ENCODE assay signal across 8 mouse cellular contexts in genomic region chr8:3567641-3568371, GRCm38 (mm10). TPM values are rescaled to one million over a fixed set of nuclear protein-coding genes. Genes with fewer than 3 reads are reported as not detected.
DNase-seq lines count a peak whose midpoint lies in the region; ATAC-seq lines count a peak whose summit lies in the region.

TSS of gene C330021F23Rik (plus strand) at chr8:3567990.

- peaks cover 9% of the 10 kb centered on the region for H3K4me1 ChIP-seq in heart, embryonic 15.5 days (replicated peaks)
- H3K4me1 ChIP-seq in neural tube, embryonic 13.5 days (replicated peaks), result peaks cover 6% of the 10 kb centered on the region

- peak within 1 kb of the TSS; percentile 27; the same call in 1 of the 2 replicates for H3K9ac ChIP-seq in heart, embryonic 15.5 days
- H3K9ac ChIP-seq in neural tube, embryonic 13.5 days, result 0 out of 2 replicates have a peak within 1 kb of the TSS, but pooled peaks have one; percentile 6

- 6% methylated on average over 12 of the region's 12 CpGs for WGBS in heart, embryonic 15.5 days
- WGBS in neural tube, embryonic 13.5 days, result 1% methylated on average over 12 of the region's 12 CpGs

- H3K4me3 ChIP-seq in heart, embryonic 15.5 days, result peak within 1 kb of the TSS; percentile 41
- H3K4me3 ChIP-seq in neural tube, embryonic 13.5 days, result no peak within 1 kb of the TSS

- no peaks in the 10 kb centered on the region for H3K27me3 ChIP-seq in heart, embryonic 15.5 days
- no peaks in the 10 kb centered on the region for H3K27me3 ChIP-seq in neural tube, embryonic 13.5 days

- peak within 1 kb of the TSS; percentile 59 for H3K4me2 ChIP-seq in heart, embryonic 15.5 days
- peak within 1 kb of the TSS; percentile 42 for H3K4me2 ChIP-seq in neural tube, embryonic 13.5 days

- H3K9me3 ChIP-seq in heart, embryonic 15.5 days (replicated peaks), result no peaks in the 10 kb centered on the region
- no peaks in the 10 kb centered on the region for H3K9me3 ChIP-seq in neural tube, embryonic 13.5 days

- H3K27ac ChIP-seq in heart, embryonic 15.5 days, result 0 out of 2 replicates have a peak within 1 kb of the TSS, but pooled peaks have one; percentile 35
- no peak within 1 kb of the TSS for H3K27ac ChIP-seq in neural tube, embryonic 13.5 days (replicated peaks)

- H3K36me3 ChIP-seq in heart, embryonic 15.5 days, result no peaks in the 10 kb centered on the region
- H3K36me3 ChIP-seq in neural tube, embryonic 13.5 days, result no peaks in the 10 kb centered on the region

- peak; percentile 72 for ATAC-seq in heart, embryonic 15.5 days (replicated peaks; ENCODE audit: insufficient number of reproducible peaks, insufficient read depth, low FRiP score, low read depth)
- no peak for ATAC-seq in neural tube, embryonic 13.5 days (ENCODE audit: low read depth)

- DNase-seq in adrenal gland, postnatal 14 days, result peak; percentile 22
- no peak for DNase-seq in adrenal gland, postnatal 36 days
- DNase-seq in kidney, postnatal 25 days, result peak; percentile 52 to 77
- DNase-seq in natural killer cell, adult 2 months (ENCODE audit: low spot score in 2 of 2), result no peak
- DNase-seq in left cerebral cortex, adult 18-20 months (ENCODE audit: low spot score in 2 of 2), result no peak
- DNase-seq in cerebellum, postnatal 4 days (ENCODE audit: low spot score in 2 of 2), result no peak

RNA-seq across cellular contexts. Expression of gene C330021F23Rik, which starts in this region (rescaled TPM):
- 0.52 TPM in 1 of 2 replicates, not detected in the other for total RNA-seq in adrenal gland, postnatal 14 days (2021)
- under 1 TPM in 1 of 2 experiments, not detected in 1; 0.23 TPM for total RNA-seq in adrenal gland, postnatal 36 days (2021)
- polyA plus RNA-seq in heart, embryonic 15.5 days (2015; fragmentation: Nextera tagmentation; extraction: Ambion mirVana), result 4.8 and 5.4 TPM in 2 replicates
- 0.50 and 0.77 TPM in 2 replicates for polyA plus RNA-seq in neural tube, embryonic 13.5 days (2015; fragmentation: Nextera tagmentation; extraction: Ambion mirVana)
- under 1 TPM in 1 of 2 experiments, not detected in 1; 0.40 TPM for total RNA-seq in left cerebral cortex, adult 18-20 months (2021)

Comparison
In these comparisons a context has a peak if more than half of its experiments do, and no peak if none do; other contexts are left out.
1. Peak in DNase-seq in adrenal gland, postnatal 14 days; RNA of the gene not detected or under 1 TPM.
2. DNase-seq: peak in kidney, postnatal 25 days (2 of 2); none in adrenal gland, postnatal 36 days (0 of 2), natural killer cell, adult 2 months (0 of 2), left cerebral cortex, adult 18-20 months (0 of 2) and cerebellum, postnatal 4 days (0 of 2).